Mouse (Mus musculus): ENCODE results near the gene Kremen1.

DNA sequence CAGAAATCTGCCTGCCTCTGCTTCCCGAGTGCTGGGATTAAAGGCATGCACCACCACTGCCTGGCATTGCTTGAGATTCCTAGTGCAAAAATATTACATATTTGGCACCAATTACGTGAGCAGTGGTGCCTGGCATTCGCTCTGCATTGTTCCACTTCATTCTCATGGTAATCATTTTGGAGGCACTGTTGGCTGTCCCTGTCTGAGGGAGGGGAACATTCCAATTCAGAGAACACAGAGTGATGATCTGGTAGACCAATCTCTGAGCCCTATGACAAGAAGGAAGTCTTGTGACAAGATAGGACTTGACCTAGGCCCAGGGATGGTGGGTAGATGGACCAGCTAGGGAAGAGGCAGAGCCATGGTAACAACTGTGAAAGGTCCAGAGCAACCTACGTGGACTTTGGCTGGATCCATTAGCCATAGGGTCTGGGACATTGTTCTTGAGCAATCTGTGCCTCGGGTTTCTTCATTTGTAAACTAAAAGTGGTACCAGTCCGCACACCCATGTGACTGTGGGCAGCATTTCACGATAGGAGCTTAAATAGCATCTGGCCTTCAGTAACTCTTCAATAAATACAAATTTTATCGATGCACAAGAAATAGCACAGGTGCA, 8.6 kb upstream of the Kremen1 start:
- no peak for TF ChIP-seq CTCF (IDR thresholded peaks at IDR 0.05; ENCODE audit: extremely low read depth, insufficient read depth, insufficient read length, insufficient replicate concordance)
- no peak for TF ChIP-seq POLR2A (IDR thresholded peaks at IDR 0.05; ENCODE audit: low read depth, low read length)

Measured in spleen, adult 2 months (tissue).